Mouse (Mus musculus) c-Kit-negative CD71-positive TER-119-positive erythroid progenitor cells, embryonic 14.5 days (primary cell): ENCODE measurements at regions not wholly inside any gene's neighbourhood (a gene's known extent, or its start where the extent isn't known, plus 50 kb on each side); places are given as distances from the start of the nearest gene placed in this dataset.
A peak's percentile ranks its signal among the peaks of the same experiment; 100 is the strongest.
"Not testable (repeated sequence)": the region's sequence is repeated elsewhere in the genome, so short reads cannot be mapped to it uniquely, and the experiment has no call there.

Experiments used
- DNase-seq: peaks from one replicate; pipeline ENCODE4 v3.0.0-alpha.2; 2013; ENCODE audit warnings: low read depth, low spot score

GRCm38 (mm10) chr3:60798862-60799261 is 203.7 kb upstream of the P2ry1 start:
- DNase-seq = no peak

- DNase-seq = no peak
Measured at GRCm38 (mm10) chr3:60804711-60805293, 197.8 kb upstream of the P2ry1 start.

GRCm38 (mm10) chr3:60811924-60812323 is 190.7 kb upstream of the P2ry1 start:
- DNase-seq = no peak

GRCm38 (mm10) chr3:60813485-60813884 is 189.1 kb upstream of the P2ry1 start:
- DNase-seq = no peak

- DNase-seq = peak; percentile 81
Measured at GRCm38 (mm10) chr3:60819684-60820281, 182.8 kb upstream of the P2ry1 start.

- peak; percentile 71 for DNase-seq
Measured at GRCm38 (mm10) chr3:60821463-60821862, 181.1 kb upstream of the P2ry1 start.

- DNase-seq = no peak
Measured at GRCm38 (mm10) chr3:60826759-60827158, 175.8 kb upstream of the P2ry1 start.

GRCm38 (mm10) chr3:60832385-60832784 is 170.2 kb upstream of the P2ry1 start:
- DNase-seq = peak; percentile 52

- no peak for DNase-seq
Measured at GRCm38 (mm10) chr3:60841895-60842294, 160.7 kb upstream of the P2ry1 start.

- DNase-seq = no peak
Measured at GRCm38 (mm10) chr3:60845293-60845692, 157.3 kb upstream of the P2ry1 start.

- no peak for DNase-seq
Measured at GRCm38 (mm10) chr3:60848437-60848836, 154.2 kb upstream of the P2ry1 start.

- DNase-seq = no peak
Measured at GRCm38 (mm10) chr3:60853773-60854172, 148.8 kb upstream of the P2ry1 start.

- DNase-seq = no peak
Measured at GRCm38 (mm10) chr3:60855734-60856133, 146.9 kb upstream of the P2ry1 start.

- DNase-seq = no peak
Measured at GRCm38 (mm10) chr3:60858474-60859118, 144.0 kb upstream of the P2ry1 start.

GRCm38 (mm10) chr3:60859119-60859515 is 143.5 kb upstream of the P2ry1 start:
- no peak for DNase-seq

GRCm38 (mm10) chr3:60876858-60877257 is 125.7 kb upstream of the P2ry1 start:
- DNase-seq = not testable (repeated sequence)

- DNase-seq = no peak
Measured at GRCm38 (mm10) chr3:60878880-60879279, 123.7 kb upstream of the P2ry1 start.

GRCm38 (mm10) chr3:60884027-60884426 is 118.6 kb upstream of the P2ry1 start:
- DNase-seq = no peak

- no peak for DNase-seq
Measured at GRCm38 (mm10) chr3:60889191-60889861, 113.3 kb upstream of the P2ry1 start.

GRCm38 (mm10) chr3:60897628-60898269 is 104.8 kb upstream of the P2ry1 start:
- DNase-seq = no peak

GRCm38 (mm10) chr3:60898720-60899119 is 103.9 kb upstream of the P2ry1 start:
- DNase-seq = no peak

- no peak for DNase-seq
Measured at GRCm38 (mm10) chr3:60901571-60901970, 101.0 kb upstream of the P2ry1 start.
